ENCODE assay signal across 8 mouse cellular contexts in genomic region chr15:6709618-6710017, GRCm38 (mm10). TPM values are rescaled to one million over a fixed set of nuclear protein-coding genes. Genes with fewer than 3 reads are reported as not detected.
A peak's percentile ranks its signal among the peaks of the same experiment; 100 is the strongest.
DNase-seq lines count a peak whose midpoint lies in the region; ATAC-seq and TF ChIP-seq lines count a peak whose summit lies in the region.

No protein-coding gene starts in this region.

- no peak for TF ChIP-seq CTCF in bone marrow, adult 2 months (IDR thresholded peaks at IDR 0.05; ENCODE audit: control insufficient read depth, insufficient read depth, low read length)

- no peaks in the 10 kb centered on the region for H3K27me3 ChIP-seq in heart, embryonic 15.5 days
- peaks cover 3% of the 10 kb centered on the region; the same call in 1 of the 2 replicates for H3K27me3 ChIP-seq in hindbrain, embryonic 15.5 days
- 0 out of 2 replicates have a peak, but pooled peaks cover 3% of the 10 kb centered on the region for H3K27me3 ChIP-seq in midbrain, embryonic 15.5 days (replicated peaks)

- H3K4me1 ChIP-seq in heart, embryonic 15.5 days (replicated peaks): peaks cover 24% of the 10 kb centered on the region
- no peaks in the 10 kb centered on the region; the same call in 1 of the 2 replicates for H3K4me1 ChIP-seq in bone marrow, adult 2 months (ENCODE audit: control insufficient read depth, insufficient read depth, low read length)
- H3K4me1 ChIP-seq in hindbrain, embryonic 15.5 days (replicated peaks): peaks cover 29% of the 10 kb centered on the region
- peaks cover 35% of the 10 kb centered on the region for H3K4me1 ChIP-seq in midbrain, embryonic 15.5 days

- intact Hi-C loops in heart, postnatal 36 days (cut with DNase I): loop anchor here (5.0 to 10.0 kb wide), 3 partner anchors 82 to 445 kb away; no protein-coding TSS in a partner anchor

- H3K36me3 ChIP-seq in heart, embryonic 15.5 days: no peaks in the 10 kb centered on the region
- no peaks in the 10 kb centered on the region for H3K36me3 ChIP-seq in hindbrain, embryonic 15.5 days
- H3K36me3 ChIP-seq in midbrain, embryonic 15.5 days (replicated peaks): no peaks in the 10 kb centered on the region

- H3K9ac ChIP-seq in heart, embryonic 15.5 days: peak overlapping the region; percentile 92; the same call in 1 of the 2 replicates
- H3K9ac ChIP-seq in hindbrain, embryonic 15.5 days: peak overlapping the region; percentile 94
- peak overlapping the region; percentile 92 for H3K9ac ChIP-seq in midbrain, embryonic 15.5 days

- TF ChIP-seq POLR2A in bone marrow, adult 2 months (IDR thresholded peaks at IDR 0.05; ENCODE audit: borderline replicate concordance, control insufficient read depth, low read depth, low read length): no peak

- no peak for DNase-seq in heart, postnatal 36 days
- no peak for DNase-seq in adrenal gland, postnatal 14 days
- DNase-seq in urinary bladder, adult 18-20 months (ENCODE audit: low spot score in 2 of 2): no peak
- DNase-seq in cerebellum, adult 9-11 months: no peak

- ATAC-seq in heart, embryonic 15.5 days (replicated peaks; ENCODE audit: insufficient number of reproducible peaks, insufficient read depth, low FRiP score, low read depth): no peak
- no peak for ATAC-seq in hindbrain, embryonic 15.5 days (ENCODE audit: low FRiP score, low read depth)
- ATAC-seq in midbrain, embryonic 15.5 days (replicated peaks): no peak

- H3K27ac ChIP-seq in heart, embryonic 15.5 days: no peak overlapping the region
- H3K27ac ChIP-seq in bone marrow, adult 2 months (ENCODE audit: control insufficient read depth, insufficient read depth, low read depth, low read length, poor library complexity): no peak overlapping the region
- H3K27ac ChIP-seq in hindbrain, embryonic 15.5 days (replicated peaks): peak overlapping the region; percentile 96; the same call in 1 of the 2 replicates
- H3K27ac ChIP-seq in midbrain, embryonic 15.5 days: no peak overlapping the region

- peak overlapping the region; percentile 94 for H3K4me3 ChIP-seq in heart, embryonic 15.5 days
- peak overlapping the region; percentile 90 for H3K4me3 ChIP-seq in bone marrow, adult 2 months (replicated peaks; ENCODE audit: control insufficient read depth, low read depth, low read length)
- H3K4me3 ChIP-seq in hindbrain, embryonic 15.5 days: peak overlapping the region; percentile 90
- H3K4me3 ChIP-seq in midbrain, embryonic 15.5 days: peak overlapping the region; percentile 94

- H3K4me2 ChIP-seq in heart, embryonic 15.5 days: peak overlapping the region; percentile 88
- H3K4me2 ChIP-seq in hindbrain, embryonic 15.5 days: peak overlapping the region; percentile 94
- peak overlapping the region; percentile 83 for H3K4me2 ChIP-seq in midbrain, embryonic 15.5 days

- H3K9me3 ChIP-seq in heart, embryonic 15.5 days (replicated peaks): no peaks in the 10 kb centered on the region
- H3K9me3 ChIP-seq in hindbrain, embryonic 15.5 days: no peaks in the 10 kb centered on the region
- no peaks in the 10 kb centered on the region for H3K9me3 ChIP-seq in midbrain, embryonic 15.5 days

- WGBS in heart, embryonic 15.5 days: 21% methylated on average over 8 of the region's 8 CpGs
- WGBS in bone marrow, adult 2 months: 20% methylated on average over 8 of the region's 8 CpGs
- 19% methylated on average over 8 of the region's 8 CpGs for WGBS in hindbrain, embryonic 15.5 days
- 13% methylated on average over 8 of the region's 8 CpGs for WGBS in midbrain, embryonic 15.5 days

RNA-seq across cellular contexts. Expression of gene Rictor, which starts 1.4 kb away (rescaled TPM):
- 28.1 and 29.7 TPM in 2 replicates for polyA plus RNA-seq in heart, embryonic 15.5 days (2015; fragmentation: Nextera tagmentation; extraction: Ambion mirVana)
- 10 to 100 TPM; 15.0 to 15.2 TPM for total RNA-seq in heart, postnatal 36 days (2021)
- 5.9 and 6.3 TPM in 2 replicates for polyA plus RNA-seq in bone marrow, adult 2 months (2011; ENCODE audit: insufficient read depth, insufficient read length, low replicate concordance, missing spikeins)
- polyA plus RNA-seq in hindbrain, embryonic 15.5 days (2015; fragmentation: Nextera tagmentation; extraction: Ambion mirVana): 47.2 and 49.1 TPM in 2 replicates
- polyA plus RNA-seq in midbrain, embryonic 15.5 days (2015; fragmentation: Nextera tagmentation; extraction: Ambion mirVana): 57.0 and 59.3 TPM in 2 replicates
- 25.9 and 26.2 TPM in 2 replicates for total RNA-seq in adrenal gland, postnatal 14 days (2021)
